In genomic region chr7:112868551-112869465, GRCm38 (mm10) we compare ENCODE assay signal across 9 mouse cellular contexts.
DNase-seq lines count a peak whose midpoint lies in the region; ATAC-seq and TF ChIP-seq lines count a peak whose summit lies in the region.
"Had no signal": no experiment of that assay in that cellular context is flagged by ENCODE, and none has a peak within 500 bp of the region (broad histone marks: within the 10 kb centered on the region; RNA-seq: fewer than 3 reads in every experiment).

No protein-coding gene starts in this region.

- 0 out of 2 replicates have a peak overlapping the region, but pooled peaks have one; percentile 15 for H3K9ac ChIP-seq in kidney, embryonic 15.5 days
- H3K9ac ChIP-seq: liver, embryonic 15.5 days had no signal

- WGBS in kidney, embryonic 15.5 days = 52% methylated on average over 7 of the region's 8 CpGs
- 44% methylated on average over 7 of the region's 8 CpGs for WGBS in lung, adult 2 months

- peak overlapping the region; percentile 57 for H3K27ac ChIP-seq in kidney, embryonic 15.5 days
- H3K27ac ChIP-seq: liver, embryonic 15.5 days had no signal

- TF ChIP-seq POLR2A in lung, adult 2 months (IDR thresholded peaks at IDR 0.05; ENCODE audit: borderline replicate concordance, extremely low read depth, low read depth, low read length) = no peak

- H3K36me3 ChIP-seq in kidney, embryonic 15.5 days = peaks cover 37% of the 10 kb centered on the region
- H3K36me3 ChIP-seq: liver, embryonic 15.5 days had no signal

- H3K9me3 ChIP-seq in kidney, embryonic 15.5 days (replicated peaks) = no peaks in the 10 kb centered on the region
- H3K9me3 ChIP-seq: liver, embryonic 15.5 days had no signal

- H3K4me2 ChIP-seq in kidney, embryonic 15.5 days = no peak overlapping the region
- H3K4me2 ChIP-seq: liver, embryonic 15.5 days had no signal

- H3K4me3 ChIP-seq in kidney, embryonic 15.5 days (replicated peaks) = no peak overlapping the region
- H3K4me3 ChIP-seq in lung, adult 2 months (replicated peaks; ENCODE audit: extremely low read depth, low read depth, low read length) = no peak overlapping the region
- H3K4me3 ChIP-seq: liver, embryonic 15.5 days had no signal

- TF ChIP-seq CTCF in lung, adult 2 months (IDR thresholded peaks at IDR 0.05; ENCODE audit: insufficient read depth, low read length) = peak; percentile 50

- no peak for ATAC-seq in kidney, embryonic 15.5 days (replicated peaks; ENCODE audit: low FRiP score)

- H3K27me3 ChIP-seq in kidney, embryonic 15.5 days = no peaks in the 10 kb centered on the region
- H3K27me3 ChIP-seq: liver, embryonic 15.5 days had no signal

- peak; percentile 60 for DNase-seq in gastrocnemius, adult 18-20 months (ENCODE audit: low spot score)
- no peak for DNase-seq in gastrocnemius, adult 8-10 months (ENCODE audit: low spot score in 2 of 2)
- peak; percentile 85 for DNase-seq in NIH3T3 (ENCODE audit: low read depth)
- peak; percentile 47 to 76 for DNase-seq in cerebellum, postnatal 4 days (ENCODE audit: low spot score in 2 of 2)
- DNase-seq in heart, adult 8-10 months (ENCODE audit: low spot score) = peak; percentile 63
- DNase-seq in lung, adult 2 months = no peak
- DNase-seq in right cerebral cortex, postnatal 14 days = peak; percentile 64

- H3K4me1 ChIP-seq in kidney, embryonic 15.5 days = peaks cover 26% of the 10 kb centered on the region
- no peaks in the 10 kb centered on the region for H3K4me1 ChIP-seq in lung, adult 2 months (ENCODE audit: control insufficient read depth, insufficient read depth, low read length)
- H3K4me1 ChIP-seq: liver, embryonic 15.5 days had no signal

Comparison
In these comparisons a context has a peak if more than half of its experiments do, and no peak if none do; other contexts are left out.
1. DNase-seq: peak in gastrocnemius, adult 18-20 months (single experiment), NIH3T3 (single experiment), cerebellum, postnatal 4 days (2 of 2), heart, adult 8-10 months (single experiment) and right cerebral cortex, postnatal 14 days (single experiment); none in gastrocnemius, adult 8-10 months (0 of 2) and lung, adult 2 months (single experiment).